Mouse (Mus musculus): ENCODE data around the gene Abhd15.
"Not testable (repeated sequence)": the region's sequence is repeated elsewhere in the genome, so short reads cannot be mapped to it uniquely, and the experiment has no call there.

Abhd15 gene

DNA sequence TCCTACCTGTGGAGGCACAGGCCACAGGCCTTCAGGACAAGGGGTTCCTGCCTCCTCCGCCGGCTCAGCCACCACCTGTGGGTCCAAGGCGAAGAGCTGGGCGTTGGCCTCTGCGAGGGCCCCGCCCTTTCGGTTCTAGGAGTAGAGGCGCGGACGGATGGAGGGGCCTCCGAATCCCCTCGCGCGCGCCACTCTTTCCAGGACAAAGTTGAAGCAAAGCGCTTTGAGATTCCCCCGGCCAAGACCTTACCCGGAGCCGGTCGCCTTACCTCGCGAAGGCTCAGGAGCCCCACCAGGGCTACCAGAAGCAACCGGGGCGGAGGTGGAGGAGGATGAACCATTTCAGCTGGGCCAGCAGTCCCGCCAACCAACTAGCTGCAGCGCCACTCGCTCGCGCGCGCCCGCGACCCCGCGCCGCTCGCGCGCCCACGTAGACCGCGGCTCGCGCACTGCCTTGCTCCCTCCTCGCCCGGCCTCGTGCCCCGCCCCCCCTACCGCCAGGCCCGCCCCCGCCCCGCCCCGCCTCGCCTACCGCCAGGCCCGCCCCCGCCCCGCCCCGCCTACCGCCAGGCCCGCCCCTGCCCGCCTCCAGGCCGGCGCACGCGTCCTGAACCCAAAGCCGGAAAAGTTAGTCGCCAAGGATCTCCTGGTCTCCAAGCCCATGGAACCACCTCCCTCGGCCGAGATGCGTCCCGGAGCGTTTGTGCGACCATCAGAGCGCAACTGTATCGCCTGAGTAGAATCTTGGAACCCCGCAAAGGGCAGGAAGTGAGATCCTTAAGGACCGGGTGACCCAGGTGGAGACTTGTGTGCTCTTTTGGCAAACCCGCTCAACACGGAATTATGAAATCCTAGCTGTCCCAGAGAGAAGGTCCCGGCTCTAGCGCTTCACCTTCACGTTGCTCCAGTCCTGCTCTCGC, 1.8 kb upstream of the Abhd15 start:
- peak; percentile 69 for DNase-seq (ENCODE audit: low read depth, low spot score)

DNA sequence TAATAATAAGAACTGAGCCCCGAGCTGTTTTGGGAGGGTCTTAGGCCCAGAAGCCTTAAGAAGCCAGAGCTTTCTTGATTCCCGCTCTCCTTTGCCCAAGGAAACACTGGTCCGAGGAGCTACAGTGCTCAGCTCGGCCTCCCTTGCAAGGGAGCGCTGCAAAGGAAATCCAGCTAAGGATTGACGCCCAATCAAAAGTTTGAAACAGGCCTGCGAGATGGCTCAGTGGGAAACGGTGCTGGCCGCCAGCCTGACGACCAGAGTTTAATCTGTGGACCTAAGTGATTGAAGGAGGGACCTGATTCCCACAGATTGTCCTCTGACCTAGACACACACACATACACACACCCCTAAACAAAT, 1.1 kb upstream of the Abhd15 start:
- no peak for DNase-seq (ENCODE audit: low read depth, low spot score)

DNA sequence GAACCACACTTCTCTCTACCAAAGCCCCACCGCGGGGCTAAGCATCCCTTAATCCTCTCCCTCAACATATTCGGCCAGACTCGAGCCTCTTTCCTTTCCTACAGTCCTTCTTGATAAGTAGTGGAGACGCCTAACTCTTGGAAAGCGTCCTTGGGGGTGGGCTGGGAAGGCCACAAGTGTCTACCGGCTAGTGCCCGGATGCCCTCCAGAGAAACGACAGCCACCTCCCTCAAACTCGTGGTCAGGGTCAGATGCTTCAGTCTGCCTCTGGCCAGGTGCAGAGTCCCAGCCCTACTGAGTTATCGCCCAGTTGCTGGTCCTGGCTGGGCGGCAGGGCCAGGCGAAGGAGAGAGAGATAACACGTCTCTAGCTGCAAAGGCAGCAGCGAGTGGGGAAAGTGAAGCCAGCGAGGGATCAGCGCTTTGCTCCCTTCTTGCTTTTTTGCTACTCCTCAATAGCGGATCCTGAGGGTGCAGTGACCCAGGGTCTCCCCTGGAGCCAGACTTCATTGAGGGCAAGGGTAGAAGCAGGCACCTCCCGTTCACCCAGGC, 565 bp upstream of the Abhd15 start:
- DNase-seq (ENCODE audit: low read depth, low spot score): no peak

DNA sequence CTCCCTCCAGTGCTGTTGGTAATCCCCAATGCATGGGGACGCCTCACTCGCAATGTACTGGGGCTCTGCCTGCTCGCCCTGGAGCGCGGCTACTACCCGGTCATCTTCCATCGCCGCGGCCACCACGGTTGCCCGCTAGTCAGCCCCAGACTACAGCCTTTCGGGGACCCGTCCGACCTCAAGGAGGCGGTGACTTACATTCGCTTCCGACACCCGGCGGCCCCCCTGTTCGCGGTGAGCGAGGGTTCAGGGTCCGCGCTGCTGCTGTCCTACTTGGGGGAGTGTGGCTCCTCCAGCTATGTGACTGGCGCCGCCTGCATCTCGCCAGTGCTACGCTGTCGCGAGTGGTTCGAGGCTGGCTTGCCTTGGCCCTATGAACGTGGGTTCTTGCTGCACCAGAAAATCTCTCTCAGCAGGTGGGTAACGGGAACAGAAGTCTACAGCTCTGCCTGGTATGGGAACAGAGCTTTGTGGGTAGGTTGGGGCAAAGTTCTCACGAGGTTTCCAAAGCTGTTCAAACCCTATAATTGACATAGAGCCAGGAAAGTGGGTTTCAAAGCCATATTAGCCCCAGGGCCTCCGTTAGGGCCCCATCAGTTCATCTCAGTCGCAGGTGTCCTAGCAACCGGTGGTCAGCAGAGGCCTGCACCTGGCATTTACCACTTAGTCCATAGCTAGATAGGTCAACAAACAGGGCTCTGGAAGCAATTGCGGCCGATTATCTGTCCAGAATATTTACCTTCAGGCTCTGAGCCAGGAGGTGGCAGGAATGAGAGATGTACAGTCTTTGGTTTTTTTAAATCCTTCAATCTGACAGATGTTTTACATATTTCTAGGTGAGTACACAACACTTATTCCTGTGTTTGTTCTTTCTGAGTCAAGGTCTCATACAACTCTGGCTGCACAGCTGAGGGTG, 974 bp downstream of the Abhd15 start, which contains the start of gene Trp53i13:
Trp53i13 (minus strand) TSS at position 344 of the 916 bp plus-strand sequence.
- DNase-seq (ENCODE audit: low read depth, low spot score): no peak

DNA sequence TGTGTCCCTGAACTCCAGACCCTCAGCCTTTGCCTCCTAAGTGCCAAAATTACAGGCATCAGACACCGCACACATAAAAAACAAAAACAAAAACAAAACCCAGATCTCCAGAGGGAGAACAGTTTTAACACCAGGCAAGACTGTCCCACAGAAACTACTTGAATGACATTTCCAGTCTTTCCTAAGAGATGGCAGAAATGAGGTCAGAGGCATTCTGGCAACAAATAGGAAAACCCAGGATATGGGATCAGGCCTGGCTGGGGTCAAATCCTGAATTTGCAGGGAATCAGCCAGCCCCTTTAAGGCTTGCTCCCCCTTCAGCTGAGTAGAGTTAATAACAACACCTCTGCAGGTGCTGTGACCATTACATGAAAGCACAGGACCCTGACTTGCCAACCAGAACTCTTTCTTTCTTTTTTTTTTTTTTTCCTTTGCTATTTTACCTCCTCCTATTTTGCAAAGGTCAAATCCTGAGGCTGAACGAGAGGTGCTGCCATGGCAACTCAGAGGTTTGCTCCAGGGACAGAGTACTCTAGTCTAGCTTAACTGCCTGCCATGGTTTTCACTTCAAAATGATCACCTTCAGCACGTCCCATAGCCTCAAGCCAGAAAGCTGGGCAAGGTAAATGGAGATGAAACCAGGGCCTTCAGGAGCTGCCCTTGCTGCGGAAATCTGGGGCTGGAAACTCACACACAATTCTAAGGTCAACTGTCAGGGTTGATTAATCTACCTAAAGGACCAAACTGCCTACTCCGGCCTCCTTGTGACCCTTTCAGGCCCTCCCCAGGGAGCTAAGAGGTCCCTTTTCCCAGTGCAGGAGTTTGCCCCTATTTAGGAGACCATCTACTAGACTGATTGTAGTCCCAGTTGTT, 1.9 kb downstream of the Abhd15 start:
- no peak for DNase-seq (ENCODE audit: low read depth, low spot score)

- DNase-seq (ENCODE audit: low read depth, low spot score): no peak
Measured at GRCm38 (mm10) chr11:77518051-77518798, 3.3 kb downstream of the Abhd15 start.

GRCm38 (mm10) chr11:77519043-77519442, 4.1 kb downstream of the Abhd15 start, which contains the start of gene Gm10392:
Gm10392 (minus strand) TSS chr11:77519198.
- DNase-seq (ENCODE audit: low read depth, low spot score): no peak

DNA sequence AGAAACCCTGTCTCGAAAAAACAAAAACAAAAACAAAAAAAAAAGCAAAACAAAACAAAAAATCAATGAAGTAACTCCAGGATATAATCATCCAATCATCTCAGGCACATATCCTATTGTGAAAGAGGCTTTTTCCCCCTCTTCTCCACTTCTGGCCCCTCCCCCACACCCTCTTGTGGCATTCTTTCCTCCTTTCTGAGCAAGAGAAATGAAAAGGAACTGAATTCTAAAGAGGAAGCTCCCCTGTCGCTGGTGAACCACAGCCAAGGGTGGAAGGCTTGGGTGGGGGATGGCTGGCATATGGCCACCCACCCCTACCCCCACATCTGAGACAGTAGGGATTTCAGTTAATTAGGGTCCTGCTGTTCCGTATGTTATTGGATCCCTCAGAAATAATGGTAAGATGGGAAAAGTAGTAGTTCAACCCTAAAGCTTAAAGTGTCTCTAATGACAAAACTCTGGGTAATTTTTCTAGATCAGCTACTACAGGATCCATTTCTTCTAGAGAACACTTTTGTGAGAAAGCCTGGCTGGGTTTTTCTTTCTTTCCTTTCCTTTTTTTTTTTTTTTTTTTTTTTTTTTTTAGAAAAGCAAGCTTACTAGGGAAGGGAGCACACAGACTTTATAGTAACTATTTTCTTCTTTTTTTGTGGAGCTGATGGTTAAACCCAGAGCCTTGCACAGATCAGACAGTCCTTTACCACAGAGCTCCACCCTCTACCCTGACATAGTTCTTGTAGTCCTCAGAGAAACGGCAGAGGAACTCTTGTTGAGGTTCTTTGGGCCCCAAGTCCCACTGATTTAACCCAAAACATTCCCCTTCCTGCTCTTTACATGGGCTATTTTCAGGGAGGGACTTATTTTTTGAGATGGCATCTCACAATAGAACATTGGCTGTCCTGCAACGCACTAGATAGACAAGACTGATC, 5.9 kb downstream of the Abhd15 start:
- DNase-seq (ENCODE audit: low read depth, low spot score): no peak

- no peak for DNase-seq (ENCODE audit: low read depth, low spot score)
Measured at GRCm38 (mm10) chr11:77525804-77526486, 11.0 kb downstream of the Abhd15 start.

DNA sequence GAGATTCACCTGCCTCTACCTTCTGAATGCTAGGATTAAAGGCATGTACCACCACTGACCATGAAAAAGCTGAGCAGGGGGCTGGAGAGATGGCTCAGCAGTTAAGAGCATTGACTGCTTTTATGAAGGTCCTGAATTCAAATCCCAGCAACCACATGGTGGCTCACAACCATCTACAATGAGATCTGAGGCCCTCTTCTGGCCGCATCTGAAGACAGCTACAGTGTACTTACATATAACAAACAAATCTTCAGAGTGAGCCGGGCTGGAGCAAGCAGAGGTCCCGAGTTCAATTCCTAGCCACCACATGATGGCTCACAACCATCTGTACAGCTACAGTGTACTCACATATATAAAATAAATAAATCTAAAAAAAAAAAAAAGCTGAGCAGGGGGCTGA, 13.5 kb downstream of the Abhd15 start:
- not testable (repeated sequence) for DNase-seq (ENCODE audit: low read depth, low spot score)

DNA sequence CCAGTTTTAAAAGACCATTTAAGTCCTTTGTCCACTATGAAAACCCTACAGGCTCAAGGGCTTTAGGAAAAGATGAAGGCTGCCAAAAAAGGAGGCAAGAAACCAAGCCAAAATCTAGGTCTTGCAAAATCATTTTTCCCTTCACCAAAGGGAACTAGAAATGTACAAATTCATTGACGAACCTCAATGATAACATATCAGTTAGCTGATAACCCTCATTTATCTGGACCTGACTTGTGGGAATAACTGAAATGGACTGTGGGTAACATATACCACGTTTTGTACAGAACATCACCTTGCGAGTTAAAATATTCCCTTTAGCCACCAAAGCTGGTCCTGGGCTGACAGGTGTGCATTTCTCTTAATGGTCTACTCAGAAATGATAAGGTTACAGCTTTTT, 14.7 kb downstream of the Abhd15 start:
- no peak for DNase-seq (ENCODE audit: low read depth, low spot score)

GRCm38 (mm10) chr11:77530862-77531261, 15.9 kb downstream of the Abhd15 start:
- DNase-seq (ENCODE audit: low read depth, low spot score): no peak

- DNase-seq (ENCODE audit: low read depth, low spot score): no peak
Measured at GRCm38 (mm10) chr11:77532202-77532846, 17.4 kb downstream of the Abhd15 start.

- no peak for DNase-seq (ENCODE audit: low read depth, low spot score)
Measured at GRCm38 (mm10) chr11:77545261-77545660, 30.3 kb downstream of the Abhd15 start.

- DNase-seq (ENCODE audit: low read depth, low spot score): no peak
Measured at GRCm38 (mm10) chr11:77585201-77585600, 70.3 kb downstream of the Abhd15 start.
